Mouse (Mus musculus) retina, postnatal 1 day (tissue): ENCODE data around the gene Gm20822.
"Not testable (repeated sequence)": the region's sequence is repeated elsewhere in the genome, so short reads cannot be mapped to it uniquely, and the experiment has no call there.

Source experiments
- DNase-seq: peaks from one replicate; pipeline ENCODE4 v3.0.0-alpha.2; 2012

The Gm20822 gene

GRCm38 (mm10) chrY:15884671-15885070 lies at the start of gene Gm20822:
Gene Gm20822 (minus strand): TSS chrY:15884771.
- not testable (repeated sequence) for DNase-seq
